Mouse (Mus musculus): ENCODE results near the gene Vps54.
A peak's percentile ranks its signal among the peaks of the same experiment; 100 is the strongest.
"Not testable (repeated sequence)": the region's sequence is repeated elsewhere in the genome, so short reads cannot be mapped to it uniquely, and the experiment has no call there.

The Vps54 gene

DNA sequence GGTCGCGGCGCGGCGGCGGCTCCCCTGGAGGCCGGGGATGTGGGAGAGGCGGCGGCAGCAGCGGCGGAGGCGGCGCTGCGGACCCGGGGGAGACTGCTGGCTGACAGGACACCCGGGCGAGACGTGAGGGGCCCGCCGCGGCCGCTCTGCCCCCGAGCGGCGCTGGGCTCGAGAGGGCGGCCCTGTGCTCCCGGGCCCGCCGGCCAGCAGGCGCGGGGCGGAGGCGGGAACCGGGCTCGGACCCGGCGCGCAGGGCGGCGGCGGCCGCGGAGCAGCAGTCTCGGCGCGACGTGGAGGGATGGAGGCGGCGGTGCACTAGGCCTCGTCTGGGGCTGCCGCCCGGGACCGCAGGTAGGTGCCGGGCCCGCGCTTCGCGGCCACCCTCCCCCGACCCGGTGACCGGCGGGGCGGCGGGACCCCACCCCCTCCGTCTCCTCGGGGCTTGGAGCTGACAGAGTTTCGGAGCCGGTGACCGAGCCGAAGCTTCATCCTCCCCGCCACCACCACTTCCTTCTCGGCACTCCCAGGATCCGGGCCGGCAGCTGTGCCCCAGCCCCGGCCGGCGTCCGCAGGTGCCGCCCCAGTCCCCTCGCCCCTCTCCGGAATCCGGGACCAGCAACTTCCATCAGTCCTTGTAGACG lies at the start of gene Vps54:
Gene Vps54 (plus strand): TSS at position 261 of the 641 bp plus-strand sequence.
- DNase-seq: peak; percentile 48 to 77

DNA sequence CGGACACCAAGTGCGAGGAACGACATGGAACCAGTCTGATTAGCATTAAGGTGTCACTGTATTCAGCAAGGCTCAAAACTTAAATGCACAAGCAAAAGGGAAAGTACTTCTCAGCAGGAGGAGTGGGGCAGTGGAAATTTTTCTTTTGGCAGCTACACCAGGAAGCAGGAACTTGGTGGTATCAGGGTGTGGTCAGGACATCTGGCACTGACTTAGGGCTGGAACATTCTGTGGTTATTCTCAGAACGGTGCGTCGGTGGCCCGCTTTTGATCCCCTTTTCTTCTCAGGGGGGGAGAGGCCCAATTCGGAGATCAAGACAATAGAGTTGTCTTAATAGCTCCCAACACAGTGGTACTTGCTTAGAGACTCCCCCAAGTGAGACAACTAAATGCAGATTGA lies 47.3 kb upstream of the Vps54 start:
- not testable (repeated sequence) for DNase-seq

DNA sequence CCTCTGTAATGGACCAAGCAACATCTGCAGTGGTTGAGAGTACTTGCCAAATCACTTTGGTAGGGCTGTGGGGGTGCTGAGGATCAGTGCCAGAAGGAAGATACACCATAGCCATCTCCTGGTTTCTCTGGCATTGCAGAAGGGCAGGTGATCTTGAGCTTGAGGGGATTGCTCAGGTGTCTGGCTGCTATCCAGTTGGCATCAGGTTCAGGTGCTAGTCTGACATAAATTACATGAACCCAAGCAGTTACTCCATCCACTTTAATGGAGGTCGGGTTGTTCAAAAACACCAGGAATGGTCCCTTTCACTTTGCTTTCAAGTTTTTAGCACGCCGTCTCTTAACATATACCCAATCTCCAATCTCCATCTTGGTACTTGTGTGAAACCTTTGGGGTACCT lies 44.2 kb upstream of the Vps54 start:
- DNase-seq: no peak

DNA sequence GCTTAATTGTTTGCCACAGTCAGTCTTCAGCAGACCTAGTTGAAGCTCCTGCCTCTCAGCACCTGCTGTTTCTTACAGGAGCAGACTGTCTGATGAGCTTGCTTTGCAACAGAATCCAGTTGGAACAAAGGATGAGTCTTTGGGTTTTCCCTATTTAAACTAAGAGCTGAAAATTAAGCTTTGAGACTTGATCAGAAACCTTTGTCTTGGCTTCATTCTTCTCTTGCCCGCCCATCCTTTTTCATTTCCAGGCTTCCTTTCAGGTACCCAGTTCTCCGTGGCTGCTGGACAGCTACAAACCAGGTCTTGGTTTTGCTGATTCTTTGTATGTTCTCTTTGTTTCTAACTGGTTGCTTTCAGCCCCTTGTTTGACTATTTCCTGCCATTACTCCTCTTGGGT lies 30.0 kb upstream of the Vps54 start:
- DNase-seq: no peak

DNA sequence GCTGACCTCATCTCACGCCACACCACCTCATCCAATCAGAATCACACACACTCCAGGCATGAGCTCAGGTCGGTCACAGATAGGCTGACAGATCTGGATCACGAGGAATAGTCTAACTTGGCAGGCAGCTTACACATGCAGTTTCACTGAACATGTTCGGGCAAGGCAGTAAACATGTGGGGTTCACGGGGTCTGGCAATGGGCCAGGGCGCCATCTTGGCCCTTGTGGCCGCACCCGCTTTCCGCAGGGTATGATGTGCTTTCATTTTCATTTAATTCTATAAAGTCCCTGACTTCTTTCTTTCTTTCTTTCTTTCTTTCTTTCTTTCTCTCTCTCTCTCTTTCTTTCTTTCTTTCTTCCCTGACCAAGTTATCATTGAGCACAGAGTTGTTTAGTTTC lies 29.4 kb upstream of the Vps54 start:
- DNase-seq: not testable (repeated sequence)

DNA sequence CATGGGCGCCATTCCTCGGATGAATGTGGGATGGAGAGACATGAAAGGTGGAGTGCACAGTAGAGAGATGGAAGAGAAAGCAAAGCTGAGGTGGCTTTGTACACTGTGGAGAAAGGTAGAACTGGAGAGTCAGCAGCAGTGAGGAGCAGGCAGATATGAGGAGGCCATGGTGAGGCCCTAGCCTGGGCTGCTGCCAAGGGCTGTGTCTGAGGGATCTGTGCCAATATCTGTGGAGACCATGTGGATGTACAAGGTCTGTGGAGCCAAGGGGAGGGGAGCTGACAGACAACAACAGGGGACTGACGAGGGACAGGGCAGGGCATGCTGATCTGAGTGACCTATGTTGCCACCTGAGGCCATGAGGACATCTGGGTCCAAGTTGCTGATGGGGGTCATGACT lies 21.7 kb upstream of the Vps54 start:
- DNase-seq: no peak

DNA sequence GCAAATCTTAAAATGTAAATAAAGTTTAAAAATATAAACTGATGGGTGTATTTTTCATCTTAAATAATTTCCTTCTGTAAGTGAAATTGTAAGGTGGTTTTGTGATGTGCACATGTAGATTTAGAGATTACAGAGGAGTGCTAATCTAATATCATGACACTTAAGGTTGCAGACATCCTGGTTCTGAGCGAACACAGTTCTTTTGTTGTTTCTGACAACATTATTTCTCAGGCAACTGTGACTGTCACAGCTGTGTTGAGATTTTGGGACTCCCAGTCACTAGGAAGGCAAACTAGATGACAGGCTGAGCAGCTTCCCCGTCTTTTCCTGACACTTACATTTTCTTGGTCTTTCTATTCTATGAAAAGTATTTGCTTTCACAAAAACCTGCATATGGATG lies 19.8 kb upstream of the Vps54 start:
- DNase-seq: no peak

DNA sequence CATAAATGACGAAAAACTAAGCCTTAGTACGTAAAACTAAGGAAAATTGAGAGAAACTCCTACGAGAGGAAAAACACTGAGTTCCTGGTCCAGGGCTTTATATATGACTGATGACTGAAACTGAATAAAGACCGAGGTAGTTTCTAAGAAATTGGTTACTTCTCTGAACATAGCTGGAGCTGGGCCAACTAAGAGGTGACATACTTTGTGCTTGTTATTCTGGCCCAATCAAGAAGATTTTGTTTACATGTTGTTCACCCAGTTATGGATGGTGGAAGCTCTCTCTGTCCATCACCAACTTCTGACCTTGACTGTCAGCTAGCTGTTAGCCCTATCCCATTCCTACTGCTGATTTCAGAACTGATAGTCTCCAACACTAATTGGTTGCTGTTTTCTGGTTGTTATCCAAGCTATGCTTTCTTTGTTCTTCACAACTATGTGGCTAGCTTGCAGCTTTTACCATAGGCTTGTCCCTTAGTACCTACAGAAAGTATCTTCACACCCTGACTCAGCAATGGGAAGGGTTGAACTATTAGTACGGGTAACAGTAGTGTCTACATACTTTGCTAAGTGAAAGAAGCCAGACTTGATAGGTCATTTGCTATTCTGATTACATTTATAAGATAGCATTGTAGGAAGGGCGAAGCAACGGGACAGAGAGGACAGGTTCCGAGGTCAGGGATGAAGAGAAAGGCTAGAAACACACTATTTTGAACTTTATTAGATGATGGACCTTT lies 19.1 kb upstream of the Vps54 start:
- no peak for DNase-seq

DNA sequence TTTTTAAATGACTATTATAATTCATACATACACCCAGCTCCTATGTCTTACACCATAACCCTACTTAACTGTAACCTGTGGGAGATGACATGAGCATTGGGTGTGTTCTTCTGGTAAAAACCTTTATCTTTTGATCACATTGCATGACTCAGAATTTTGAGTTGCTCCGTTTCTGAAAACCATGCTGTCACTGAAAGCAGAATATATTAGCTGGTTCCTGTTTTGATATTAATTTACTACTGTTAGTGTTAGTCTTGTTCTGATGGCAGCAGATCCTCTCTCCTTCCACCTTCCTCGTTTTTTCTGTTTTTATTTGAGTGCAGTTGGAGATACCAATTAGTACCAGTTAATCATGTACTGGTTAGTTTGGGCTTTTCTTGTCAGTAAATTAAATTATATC lies 18.3 kb upstream of the Vps54 start:
- DNase-seq: no peak

DNA sequence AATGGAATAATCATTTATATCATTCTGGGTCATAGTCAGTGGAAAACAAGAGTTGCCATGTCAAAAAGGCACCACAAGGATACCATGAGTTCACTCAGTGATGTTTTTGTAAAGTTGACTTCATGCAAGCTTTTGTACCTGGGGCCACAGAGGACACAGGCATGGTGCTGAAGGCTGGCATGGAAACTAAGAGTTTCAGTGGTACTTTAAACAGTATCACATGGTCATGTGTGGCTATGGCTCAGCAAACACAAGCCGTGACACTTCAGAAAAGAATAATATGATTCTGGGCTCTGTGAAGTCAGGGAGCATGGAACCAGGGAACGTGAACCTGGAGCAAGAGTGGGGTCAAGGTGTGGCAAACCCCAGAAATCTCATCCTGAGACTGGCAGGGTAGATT lies 17.7 kb upstream of the Vps54 start:
- no peak for DNase-seq

DNA sequence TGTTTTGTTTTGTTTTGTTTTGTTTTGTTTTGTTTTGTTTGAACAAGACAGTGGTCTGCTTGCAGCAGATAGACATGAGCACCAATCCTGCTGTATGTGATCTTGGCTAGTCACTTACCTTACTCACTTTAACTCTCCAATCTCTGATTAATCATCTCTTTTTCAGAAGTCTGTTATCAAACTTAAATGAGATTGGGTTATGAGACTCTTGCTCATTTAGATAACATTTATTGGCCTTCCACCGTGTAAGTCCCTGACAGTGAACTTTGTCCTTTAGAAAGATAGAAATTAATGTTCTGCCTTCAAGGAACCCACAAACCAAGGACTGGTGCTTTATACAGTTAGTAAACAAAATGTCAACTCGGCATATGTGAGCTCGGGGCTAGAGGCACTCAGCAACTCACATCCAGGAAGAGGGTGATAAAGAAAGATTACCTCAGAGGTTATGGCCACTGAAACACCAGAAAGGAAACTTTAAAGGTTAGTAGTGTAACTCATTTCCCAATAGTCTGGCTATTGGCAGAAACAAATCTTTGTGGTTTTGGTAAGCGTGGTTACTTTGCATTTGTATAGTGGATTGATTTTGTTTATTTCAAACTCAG lies 16.4 kb upstream of the Vps54 start:
- DNase-seq: no peak

DNA sequence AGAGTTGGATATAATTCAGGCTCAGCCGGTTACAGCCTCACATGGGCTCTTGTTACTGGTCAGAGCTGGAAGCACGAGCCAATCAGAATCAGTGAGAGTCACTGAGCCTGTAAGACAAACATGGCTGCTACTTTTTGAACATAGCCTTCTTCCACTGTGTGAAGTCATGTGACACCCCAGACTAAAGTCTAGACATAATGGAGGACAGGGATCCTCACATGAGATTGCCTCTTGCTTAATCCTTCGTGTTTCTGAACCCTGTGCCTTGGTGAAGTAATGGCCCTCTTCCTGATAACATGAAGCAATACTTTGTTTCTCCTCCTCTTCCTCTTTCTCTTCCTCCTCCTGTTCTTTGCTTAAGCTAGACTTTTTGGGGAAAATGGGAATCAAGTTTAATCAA lies 15.5 kb upstream of the Vps54 start:
- no peak for DNase-seq

DNA sequence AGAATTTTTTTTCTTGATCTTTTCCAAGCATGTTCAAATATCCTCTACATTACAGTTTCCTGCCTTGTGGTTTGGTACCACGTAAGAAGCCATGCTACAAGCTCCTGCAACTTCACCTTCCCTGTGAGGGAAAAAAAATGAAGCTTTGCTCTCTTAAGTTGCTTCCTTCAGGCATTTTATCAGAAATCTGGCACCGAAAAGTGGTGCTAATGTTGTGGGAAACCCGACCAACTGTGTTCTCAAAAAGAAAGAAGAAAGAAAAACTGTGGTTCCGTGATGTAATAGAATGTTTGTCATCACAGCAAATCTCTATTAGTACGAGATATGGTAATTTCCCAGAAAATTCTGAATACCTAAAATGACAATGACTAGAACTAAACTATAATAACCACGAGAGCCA lies 15.0 kb upstream of the Vps54 start:
- no peak for DNase-seq

DNA sequence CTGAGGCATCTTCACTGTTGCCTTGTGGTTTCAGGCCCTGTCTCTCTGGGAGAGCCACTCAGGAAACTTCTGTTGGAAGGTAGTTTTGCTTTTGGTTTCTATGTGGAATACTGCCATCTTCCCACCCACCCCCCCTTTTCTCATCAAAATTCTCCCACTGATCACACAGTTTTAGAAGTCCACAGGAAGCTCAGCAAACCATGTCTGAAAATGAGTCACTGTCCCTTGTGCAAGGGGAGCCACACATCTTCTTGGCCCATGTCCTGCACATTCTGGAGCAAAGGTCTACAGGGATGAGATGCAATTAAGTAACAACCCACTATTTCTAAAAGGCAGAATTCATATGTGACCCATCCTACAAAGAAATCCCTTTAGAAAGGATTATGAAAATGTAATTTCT lies 14.6 kb upstream of the Vps54 start:
- DNase-seq: no peak

DNA sequence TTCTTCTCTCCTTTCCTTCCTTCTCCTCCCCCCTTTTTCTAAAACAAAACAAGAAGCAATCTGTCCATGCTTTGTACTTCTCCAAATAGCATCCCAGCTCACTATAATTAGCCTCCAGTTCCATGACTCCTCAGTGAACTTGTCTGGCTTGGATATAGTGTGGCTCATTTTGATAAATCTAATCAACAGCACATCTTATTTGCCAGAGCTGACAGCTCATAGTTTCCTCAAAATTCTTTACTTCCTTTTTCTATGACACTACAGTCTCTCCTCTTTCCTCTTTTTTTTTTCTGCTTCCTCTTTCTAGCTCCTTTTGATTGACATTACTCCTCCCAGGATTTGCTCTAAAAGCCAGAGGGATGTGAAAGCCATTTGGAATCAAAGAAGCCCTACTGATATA lies 14.1 kb upstream of the Vps54 start:
- no peak for DNase-seq

DNA sequence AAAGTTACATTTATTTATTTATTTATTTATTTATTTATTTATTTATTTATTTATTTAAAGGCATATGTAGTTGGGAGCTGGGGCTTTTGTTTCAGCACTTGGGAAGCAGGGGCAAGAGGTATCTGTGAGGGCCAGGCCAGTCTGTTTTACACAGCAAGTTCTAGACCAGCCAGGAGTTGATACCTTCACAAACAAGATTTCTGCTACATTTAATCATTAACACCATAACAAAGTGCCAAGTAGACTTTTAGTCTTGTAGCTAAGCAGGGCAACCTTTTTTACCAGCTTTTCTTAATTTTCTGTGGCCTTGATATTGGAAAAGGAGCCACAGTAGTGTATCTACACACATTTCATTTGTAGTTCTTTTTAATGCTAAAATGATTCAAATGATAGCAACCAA lies 3.7 kb upstream of the Vps54 start:
- no peak for DNase-seq

DNA sequence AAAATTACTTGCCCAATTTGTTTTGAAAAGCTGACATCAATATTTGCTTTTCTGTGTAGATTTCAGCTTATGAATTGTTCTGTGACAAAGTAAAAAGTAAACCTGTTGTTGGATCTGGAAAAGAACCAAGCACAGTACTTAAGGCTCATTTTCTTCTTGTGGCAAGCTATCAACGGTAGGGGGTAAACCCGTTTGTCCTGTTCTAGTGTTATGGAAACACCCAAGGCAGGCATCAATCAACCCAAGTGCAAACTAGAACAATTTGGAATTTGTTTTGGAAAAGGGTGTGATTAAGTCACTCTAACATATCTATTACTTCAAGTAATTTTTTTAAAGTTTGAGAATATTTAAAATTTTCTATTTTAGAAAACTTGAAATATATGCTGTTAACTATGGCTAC lies 3.3 kb upstream of the Vps54 start:
- no peak for DNase-seq

DNA sequence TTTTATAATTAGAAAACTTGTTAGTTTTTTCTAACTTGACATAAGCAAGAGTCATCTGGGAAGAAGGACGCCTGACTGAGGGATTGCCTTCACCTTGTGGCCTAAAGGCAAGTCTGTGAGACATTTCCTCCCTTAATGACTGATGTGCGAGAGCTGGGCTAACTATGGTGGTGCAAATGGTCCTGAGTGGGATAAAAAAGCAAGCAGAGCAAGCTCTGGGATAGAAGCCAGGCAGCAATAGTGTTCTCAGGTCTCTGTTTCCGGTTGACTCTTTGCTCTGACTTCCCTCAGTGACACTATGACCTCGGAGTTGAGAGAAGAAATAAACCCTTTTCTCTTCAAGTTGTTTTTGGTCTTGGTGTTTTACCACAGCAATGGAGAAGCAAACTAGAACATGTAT lies 2.1 kb upstream of the Vps54 start:
- no peak for DNase-seq

DNA sequence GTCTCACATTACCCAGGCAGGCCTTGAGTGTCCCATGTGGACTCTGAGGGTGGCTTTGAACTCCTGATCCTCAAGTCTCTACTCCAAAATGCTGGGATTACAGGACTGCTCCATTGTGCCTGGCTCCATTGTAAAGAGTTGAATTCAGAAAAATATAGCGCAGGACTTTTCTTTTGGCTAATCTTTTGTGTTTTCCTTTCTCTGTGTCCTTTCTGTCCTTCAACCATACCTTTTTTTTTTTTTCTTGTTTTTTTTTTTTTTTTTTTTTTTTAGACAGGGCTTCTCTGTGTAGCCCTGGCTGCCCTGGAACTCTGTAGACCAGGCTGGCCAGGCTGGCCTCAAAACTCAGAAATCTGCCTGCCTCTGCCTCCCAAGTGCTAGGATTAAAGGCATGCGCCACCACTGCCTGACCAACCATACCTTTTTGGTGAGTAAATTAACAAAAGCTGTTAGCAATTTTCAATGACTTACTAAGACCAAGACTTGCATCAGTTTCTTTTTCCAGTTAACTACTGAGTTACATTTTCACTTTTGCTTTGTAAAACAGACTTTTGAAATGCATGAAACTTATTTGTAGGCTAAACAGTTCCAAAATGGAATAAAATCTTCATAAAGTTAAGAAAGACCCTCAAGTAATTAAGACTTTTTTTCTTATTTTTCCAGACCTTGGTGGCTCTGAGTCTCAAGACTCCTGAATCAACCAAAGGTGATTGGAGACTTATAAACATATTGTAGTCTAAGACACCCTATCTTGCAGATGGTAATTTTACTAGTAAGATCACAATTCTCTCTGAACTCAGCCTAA lies 1.4 kb upstream of the Vps54 start:
- DNase-seq: no peak

DNA sequence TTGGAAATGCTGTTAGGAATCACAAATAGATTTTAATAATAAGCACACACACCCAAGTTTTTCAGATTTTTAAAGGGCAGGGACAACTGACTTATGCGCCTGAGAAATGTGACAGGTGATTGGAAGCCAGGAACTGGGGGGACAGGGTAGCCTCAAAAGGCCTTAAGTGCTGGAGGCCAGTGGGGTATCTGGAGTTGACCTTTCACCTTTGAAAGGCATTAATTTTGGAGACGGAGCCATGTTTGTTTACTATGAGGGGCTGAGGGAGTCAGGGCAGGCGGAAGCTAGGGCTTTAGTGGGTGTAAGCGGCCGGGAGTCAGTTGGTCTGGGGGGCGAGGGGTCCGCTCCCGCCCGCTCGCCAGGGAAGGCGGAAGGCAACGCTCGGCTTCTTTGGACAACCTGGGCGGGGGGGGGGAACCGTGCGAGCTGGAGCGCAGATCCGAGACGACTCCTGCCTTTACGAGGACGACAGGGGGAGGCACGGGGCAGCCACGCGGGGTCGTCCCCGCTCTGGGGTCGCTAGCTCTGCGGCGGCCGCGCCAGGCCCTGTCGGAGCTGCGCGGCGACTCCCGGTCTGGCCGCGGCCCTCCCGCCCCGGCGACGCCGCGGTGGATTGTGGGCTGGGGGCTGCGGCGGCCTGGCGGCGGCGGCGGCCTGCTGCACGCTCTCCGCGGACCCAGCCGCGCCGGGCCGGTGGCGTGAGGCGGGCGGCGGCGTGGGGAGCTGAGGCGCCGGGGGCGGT lies 631 bp upstream of the Vps54 start:
- peak in 1 of 2 experiments; percentile 30 for DNase-seq

DNA sequence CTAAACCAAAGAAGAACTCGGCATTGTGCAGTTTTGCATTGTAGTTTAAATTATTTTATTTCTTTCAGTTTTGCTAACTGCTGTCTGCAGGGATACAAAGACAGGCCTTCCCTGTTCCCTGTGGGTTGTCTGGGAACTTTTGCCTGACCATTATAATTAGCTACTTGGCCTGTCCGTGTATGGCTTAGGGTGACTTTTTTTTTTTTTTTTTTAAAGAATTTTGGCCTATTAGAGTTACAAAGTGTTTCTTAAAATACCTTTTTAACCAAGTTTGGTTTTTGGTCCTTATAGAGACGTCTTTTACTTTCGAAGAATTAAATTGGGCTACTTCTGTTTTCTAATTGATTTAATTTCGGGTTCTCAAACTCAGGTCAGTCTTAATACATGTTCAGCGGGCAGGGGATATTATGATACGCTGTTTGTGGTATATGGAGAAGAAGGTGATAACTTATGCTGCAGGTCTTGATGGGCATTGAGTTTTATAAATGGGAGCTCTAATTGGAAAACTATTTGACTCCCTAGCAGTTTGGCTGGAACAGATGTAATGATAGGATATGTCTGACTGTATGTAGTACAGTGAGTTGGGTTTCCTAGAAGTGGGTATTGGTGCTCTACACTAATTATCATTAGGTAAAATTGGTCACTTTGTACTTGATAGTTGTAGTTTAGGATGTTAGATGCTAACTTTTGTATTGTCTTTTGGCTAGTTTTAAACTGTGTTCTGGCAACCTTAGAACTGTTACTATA lies 855 bp downstream of the Vps54 start:
- DNase-seq: no peak

DNA sequence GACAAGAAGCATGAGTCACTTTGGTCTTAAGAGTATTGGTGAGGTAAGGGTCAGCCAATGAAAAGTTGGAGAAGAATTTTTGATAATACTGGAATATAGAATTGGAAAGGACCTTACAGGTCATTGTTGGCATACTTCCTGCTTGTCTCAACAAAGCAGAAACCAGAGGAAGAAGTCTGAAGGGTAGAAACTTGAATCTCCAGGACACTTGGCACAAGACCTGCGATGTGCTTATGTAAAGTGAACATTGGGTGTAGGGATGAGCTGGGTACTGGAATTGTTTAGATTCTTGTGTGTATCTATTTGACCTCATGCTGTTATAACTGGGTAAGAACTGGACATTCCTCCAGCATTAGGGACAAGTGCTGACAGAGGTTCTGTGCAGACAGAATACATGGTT lies 2.3 kb downstream of the Vps54 start:
- no peak for DNase-seq
